Mouse (Mus musculus) CD4-positive, CD25-positive, alpha-beta regulatory T cell, adult 2 months (primary cell): ENCODE measurements around the gene Ppp4r3a.

Experiments
- DNase-seq: peaks from one replicate; pipeline ENCODE4 v3.0.0-alpha.2; 2012; ENCODE audit warnings: low read depth, low spot score

Gene Ppp4r3a

GRCm38 (mm10) chr12:101028954-101029731 lies 54.4 kb downstream of the Ppp4r3a start, which contains the start of gene Ccdc88c:
Gene Ccdc88c, minus strand, starts transcription at chr12:101029056.
- DNase-seq, result peak; percentile 97

DNA sequence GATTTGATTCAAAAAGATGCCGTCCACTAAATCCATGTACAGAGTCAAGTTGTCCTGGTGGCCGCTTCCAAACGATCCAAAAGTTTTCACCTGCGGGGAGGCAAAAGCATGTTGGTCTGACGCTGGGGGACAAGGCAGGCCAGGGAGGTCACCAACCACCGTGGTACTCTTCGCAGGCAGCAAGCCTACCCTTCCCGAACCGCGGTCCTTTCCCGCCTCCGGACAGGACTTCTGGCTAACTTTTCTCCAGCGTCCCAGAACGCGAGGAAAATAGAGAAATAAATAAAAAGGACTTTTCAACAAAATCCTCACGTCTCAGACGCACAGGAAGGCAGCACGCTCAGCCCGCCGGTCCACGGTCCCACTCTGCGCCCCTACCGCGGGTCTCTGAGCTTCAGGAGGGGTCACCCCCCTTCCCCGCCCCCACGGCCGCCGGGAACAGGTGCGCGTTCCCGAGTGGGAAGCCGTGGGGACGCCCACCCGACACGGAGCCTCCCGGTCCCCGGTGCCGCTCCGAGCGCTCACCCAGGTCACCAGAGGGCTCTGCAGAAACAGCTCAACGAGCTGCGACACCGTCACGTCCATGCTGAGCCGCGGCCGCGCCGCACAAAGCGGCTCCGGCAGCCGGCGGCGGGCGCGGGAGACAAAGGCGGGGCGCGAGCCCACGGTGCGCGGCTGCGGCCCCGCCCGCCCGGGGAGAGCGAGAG lies 55.1 kb downstream of the Ppp4r3a start:
- DNase-seq, result no peak

DNA sequence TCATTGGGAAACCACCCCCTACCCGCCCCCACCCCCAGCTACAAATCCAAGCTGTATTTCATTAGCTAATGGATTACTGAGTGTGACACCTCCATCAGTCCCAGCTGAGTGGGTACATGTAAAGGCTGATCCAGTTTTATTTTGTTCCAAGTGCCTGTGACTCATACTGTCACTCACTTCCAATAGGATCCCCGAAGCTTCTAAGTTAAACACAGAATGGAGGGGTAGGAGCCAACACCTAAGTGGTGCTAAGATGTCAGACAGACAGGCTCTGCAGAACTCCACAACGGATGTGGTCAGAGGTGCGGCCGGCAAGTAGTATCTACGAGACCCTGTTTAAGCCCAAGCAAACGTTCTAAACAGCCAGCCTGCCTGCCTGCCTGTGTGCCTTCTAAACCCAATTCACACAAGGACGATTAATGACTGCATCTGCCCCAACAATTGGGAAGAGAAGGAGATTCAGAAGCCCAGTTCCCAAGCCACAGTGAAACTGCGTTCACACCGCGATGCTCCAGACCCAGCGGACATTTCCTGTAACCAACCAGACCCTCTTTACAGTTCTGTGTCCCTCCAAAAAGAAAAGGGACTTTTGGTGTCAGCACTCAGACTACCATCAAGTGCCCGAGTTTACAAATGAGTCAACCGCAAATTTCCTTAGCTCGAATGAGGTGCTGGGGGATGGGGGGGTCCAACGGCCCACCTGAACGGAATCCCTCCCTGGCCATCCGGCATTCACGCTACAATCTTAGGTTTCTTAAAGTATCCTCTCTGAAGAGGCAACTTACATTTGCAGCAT lies 55.9 kb downstream of the Ppp4r3a start:
- DNase-seq, result peak; percentile 76

- DNase-seq, result no peak
Observed at GRCm38 (mm10) chr12:101026946-101027345, 56.6 kb downstream of the Ppp4r3a start.

GRCm38 (mm10) chr12:101026518-101026917 lies 57.0 kb downstream of the Ppp4r3a start:
- DNase-seq, result peak; percentile 63

DNA sequence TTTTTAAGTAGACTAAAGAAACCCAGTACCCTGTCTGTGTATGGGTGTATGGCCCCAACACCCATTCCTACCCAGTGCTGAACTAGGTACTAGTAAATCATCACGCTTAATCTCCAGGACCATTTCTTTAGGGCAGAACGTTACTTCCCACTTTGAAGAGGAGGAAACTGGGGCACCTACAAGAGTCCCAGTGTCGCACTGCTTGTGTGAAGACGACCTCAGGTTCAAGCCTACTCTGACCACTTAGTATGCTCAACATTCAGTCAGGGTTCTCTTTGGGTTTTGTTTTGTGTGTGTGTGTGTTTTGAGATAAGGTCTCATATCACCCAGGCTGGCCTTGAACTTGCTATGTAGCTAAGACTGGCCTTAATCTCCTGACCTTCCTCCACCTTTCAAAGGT lies 57.5 kb downstream of the Ppp4r3a start:
- no peak for DNase-seq

GRCm38 (mm10) chr12:101025379-101025778 lies 58.1 kb downstream of the Ppp4r3a start:
- DNase-seq, result peak; percentile 53

- no peak for DNase-seq
Observed at GRCm38 (mm10) chr12:101024824-101025223, 58.7 kb downstream of the Ppp4r3a start.

GRCm38 (mm10) chr12:101023143-101023542 lies 60.4 kb downstream of the Ppp4r3a start:
- no peak for DNase-seq

GRCm38 (mm10) chr12:101022353-101022752 lies 61.1 kb downstream of the Ppp4r3a start:
- DNase-seq, result no peak

DNA sequence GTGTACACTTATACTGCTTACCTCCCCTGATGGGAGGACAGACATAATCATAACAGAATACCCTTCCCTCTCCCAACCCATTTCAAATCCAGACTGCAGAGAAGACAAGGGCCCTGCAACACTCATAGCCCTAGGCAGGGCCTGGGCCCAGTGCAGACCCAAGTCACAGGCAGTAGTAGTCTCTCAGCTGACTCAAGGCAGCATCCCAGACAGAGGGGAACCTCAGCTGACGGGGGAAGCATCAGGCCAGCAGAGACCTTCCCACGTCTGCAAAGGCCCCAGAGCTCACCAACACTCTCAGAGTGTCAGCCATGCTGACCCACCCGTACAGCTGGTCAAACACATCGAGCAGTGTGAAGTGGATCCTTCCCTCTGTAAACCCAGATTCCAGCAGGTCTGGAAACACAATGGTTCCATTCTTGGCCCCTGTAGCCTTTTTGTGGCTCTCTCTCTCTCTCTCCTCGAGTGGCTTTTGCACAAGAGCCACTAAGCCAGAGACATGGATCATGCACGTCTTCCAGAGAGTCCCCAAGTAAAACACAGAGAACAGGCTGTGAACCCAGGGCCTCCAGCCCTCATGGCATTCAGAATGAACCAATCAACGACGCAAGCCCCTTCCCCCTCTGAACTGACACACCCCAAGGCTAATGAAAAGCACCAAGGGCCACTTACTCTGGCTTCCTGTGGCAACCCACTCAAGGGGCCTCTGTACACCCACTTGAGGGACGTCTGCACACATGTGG lies 61.8 kb downstream of the Ppp4r3a start:
- DNase-seq, result no peak

DNA sequence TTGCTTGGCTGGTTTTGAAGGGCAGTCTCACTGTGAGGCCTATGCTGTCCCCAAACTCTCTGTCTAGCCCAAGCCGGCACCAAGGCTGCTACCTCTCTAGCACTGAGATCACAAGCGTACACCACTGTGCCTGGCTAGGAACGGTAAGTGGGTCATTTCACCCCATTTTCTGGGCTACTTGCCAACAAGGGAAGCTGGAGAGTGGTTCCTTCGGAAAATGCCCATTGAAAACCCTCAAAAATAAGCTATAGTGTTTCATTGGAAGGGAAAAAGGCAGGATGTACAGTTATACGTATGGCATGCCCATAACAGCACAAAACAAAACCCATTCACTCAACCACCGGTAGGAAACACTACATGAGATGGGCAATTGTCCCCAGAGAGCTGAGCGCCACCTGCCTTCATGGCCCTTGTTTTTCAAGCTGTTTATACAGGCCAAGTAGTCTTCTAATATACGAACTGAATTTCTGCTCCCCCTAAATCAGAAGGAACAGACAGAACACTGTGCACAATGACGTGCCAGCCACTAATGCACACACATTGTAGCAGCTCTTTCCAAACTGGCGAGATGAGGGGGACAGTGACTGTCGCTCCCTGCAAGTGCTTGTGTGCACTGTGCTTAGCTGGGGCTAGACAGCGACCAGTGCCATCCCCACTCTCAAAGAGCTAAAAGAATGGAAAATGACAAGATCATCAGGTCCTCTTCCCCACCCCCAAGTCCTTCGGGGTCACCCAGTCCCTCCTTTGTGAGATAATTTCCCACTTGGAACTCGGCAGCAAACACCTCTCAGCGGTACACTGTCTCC lies 63.1 kb downstream of the Ppp4r3a start:
- DNase-seq, result no peak

DNA sequence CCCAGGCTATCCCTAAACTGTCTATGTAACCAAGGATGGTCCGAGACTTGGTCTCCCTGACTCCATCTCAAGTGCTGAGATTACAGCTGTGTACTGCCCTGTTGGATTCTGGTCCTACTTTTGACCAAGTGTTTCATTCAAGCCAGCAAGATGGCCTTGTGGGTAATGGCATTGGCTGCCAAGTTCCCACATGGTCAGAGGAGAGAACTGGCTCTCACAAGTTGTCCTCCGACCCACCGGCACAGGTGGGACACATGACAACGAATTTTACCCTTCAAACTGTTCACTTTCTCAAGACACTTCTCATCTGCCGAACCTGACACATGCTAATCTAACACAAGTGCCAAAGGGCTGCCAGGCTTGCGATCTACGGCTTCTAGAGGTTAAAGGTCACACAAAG lies 64.1 kb downstream of the Ppp4r3a start:
- no peak for DNase-seq

DNA sequence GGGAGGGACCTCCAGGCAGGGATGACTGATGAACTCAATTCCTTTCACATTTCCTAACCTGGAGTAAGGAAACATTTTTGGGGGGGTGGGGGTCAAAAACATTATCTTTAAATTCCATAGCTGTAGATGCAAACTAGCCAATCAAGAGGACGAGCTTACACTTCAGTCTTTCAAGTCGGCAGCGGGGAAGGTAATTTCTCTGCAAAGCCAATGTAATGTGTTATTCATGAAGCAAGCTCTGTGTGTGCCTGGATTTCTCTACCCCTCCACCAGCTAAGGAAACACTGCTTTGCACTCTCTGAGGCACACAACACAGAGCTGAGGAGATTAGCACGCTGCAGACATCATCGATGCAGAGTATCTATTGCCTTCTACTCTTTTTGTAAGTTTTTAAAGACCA lies 64.5 kb downstream of the Ppp4r3a start:
- DNase-seq, result no peak

DNA sequence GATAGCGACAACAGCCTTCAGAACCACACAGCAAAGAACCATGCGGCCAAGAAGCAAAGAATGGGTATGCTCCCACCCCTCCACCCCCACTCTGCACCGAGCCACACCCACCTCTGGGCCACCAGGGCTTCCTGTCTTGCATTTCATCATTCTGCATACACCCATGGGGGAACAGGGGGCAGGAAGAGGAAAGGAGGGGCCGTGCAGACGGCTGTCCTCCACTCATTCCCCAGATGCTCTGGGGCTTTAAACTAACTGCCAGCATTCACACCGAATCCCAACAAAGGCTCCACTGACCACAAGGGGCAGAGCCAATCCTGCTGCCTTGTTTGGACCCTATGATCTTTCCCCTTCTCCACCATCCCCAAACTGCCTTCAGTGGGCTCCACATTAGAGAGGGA lies 65.5 kb downstream of the Ppp4r3a start:
- DNase-seq, result peak; percentile 80

GRCm38 (mm10) chr12:101016412-101016928 lies 67.0 kb downstream of the Ppp4r3a start:
- no peak for DNase-seq

DNA sequence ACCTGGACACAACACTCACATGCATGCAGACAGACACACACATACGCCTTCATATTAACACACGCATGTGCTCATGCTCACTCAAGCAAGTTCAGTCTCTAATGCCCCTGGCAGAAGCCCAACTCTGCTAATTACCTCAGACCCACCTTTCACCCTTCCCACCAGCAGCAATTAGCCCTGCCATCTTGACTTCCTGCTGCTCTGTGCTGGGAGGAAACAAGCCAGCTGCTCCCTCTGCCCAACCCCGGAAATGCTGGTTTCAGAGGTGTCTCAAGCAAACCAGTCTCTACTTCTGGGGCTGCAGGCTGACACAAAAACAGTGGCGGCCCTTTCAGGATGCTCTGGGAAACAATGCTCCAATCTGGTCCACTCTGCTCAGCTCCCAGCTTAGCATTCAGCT lies 67.6 kb downstream of the Ppp4r3a start:
- DNase-seq, result peak; percentile 85

DNA sequence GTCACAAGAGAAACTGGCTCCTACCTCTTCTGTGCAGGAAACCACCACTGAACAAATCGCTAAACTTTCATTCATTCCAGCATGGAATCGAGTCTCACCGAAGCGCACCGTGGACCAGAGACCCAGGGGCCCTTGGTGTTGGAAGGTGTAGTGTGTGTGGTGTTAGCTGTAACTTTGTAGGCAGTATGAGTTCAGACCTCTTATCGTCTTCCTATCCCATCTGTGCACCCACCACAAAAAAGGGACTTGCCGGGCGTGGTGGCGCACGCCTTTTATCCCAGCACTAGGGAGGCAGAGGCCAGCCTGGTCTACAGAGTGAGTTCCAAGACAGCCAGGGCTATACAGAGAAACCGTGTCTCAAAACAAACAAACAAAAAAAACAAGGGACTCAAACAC lies 68.3 kb downstream of the Ppp4r3a start:
- peak; percentile 22 for DNase-seq

DNA sequence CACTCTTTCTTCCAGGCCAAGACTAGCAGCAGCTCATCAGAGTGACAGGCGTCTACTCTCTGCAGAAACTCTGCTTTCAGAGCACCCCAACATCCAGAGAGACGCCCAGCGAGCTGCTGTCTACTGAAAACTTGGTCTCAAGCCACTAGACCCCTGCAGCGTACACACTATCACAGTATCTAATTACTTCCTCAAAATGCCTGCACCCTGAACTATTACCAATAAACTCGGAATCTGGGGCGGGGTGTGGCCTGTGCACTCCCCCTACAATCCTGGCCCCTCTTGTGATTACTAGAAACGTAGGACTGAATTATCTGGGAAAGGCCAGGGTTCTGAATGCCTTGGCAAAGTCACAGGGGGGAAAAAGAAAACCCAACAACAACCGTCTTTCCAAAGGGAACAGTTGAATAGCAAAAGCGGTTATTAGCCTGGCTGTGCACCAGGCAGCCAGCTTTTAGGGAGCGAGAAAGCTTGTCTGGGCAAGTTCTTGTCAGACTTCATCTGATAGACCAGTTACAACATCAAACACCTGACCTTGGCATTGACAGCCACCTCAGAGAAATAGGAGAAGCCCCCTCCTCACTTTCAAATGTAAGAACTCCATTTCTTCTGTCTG lies 68.8 kb downstream of the Ppp4r3a start:
- DNase-seq, result no peak

DNA sequence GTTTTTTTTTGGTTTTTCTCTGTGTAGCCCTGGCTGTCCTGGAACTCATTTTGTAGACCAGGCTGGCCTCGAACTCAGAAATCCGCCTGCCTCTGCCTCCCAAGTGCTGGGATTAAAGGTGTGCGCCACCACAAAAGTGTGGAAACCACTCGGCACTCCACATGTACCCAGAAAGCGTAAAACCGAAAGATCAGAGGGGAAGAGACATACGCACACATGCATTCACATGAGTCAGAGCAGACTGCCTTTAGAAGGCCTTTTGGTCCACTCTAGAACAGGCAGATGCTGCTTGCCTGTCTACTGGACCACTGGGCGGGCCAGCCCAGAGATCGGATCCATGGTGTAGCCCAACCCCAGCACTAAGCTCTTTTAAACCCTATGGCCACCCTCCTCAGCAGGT lies 69.8 kb downstream of the Ppp4r3a start:
- peak; percentile 63 for DNase-seq
